Mouse (Mus musculus): Measurements from ENCODE around the gene Tnrc18. TPM values are rescaled to one million over a fixed set of nuclear protein-coding genes. Genes with fewer than 3 reads are reported as not detected.

Gene Tnrc18
- polyA plus RNA-seq, 1 experiment = 29.3 TPM

DNA sequence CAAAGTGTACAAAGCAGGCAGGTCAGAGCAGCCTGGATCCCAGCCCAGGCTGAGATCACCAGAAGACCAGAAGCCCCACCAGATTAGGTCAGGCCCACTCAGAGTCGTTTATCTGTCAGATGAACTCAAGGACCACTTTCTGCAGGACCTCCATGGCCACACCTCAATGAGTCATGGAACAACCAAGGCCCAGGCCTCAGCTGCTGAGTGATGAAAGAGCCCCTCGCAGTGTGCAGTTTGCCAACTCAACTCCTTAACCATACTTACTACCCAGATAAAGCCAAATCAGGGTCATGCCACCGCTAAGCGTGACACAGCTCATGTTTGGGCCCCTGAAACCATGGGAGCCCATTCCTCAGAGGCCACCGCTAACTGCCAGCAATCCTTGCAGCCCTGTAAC, 109.8 kb downstream of the Tnrc18 start:
- H3K4me1 ChIP-seq (ENCODE audit: control insufficient read depth, insufficient read depth, low read length) = peaks cover 21% of the 10 kb centered on the region
- TF ChIP-seq CTCF (IDR thresholded peaks at IDR 0.05; ENCODE audit: borderline replicate concordance, insufficient read depth, low read depth, low read length) (no peak), POLR2A (IDR thresholded peaks at IDR 0.05; ENCODE audit: borderline replicate concordance, insufficient read depth, low read length) (no peak)
- H3K4me3 ChIP-seq (replicated peaks; ENCODE audit: insufficient read depth, low read depth, low read length) = no peak overlapping the region
- no peak overlapping the region for H3K27ac ChIP-seq (ENCODE audit: insufficient read depth, low read length)
- 87% methylated on average over 5 of the region's 5 CpGs for WGBS
- H3K27me3 ChIP-seq (ENCODE audit: control insufficient read depth, insufficient read depth, low read length) = no peaks in the 10 kb centered on the region
- DNase-seq = no peak

DNA sequence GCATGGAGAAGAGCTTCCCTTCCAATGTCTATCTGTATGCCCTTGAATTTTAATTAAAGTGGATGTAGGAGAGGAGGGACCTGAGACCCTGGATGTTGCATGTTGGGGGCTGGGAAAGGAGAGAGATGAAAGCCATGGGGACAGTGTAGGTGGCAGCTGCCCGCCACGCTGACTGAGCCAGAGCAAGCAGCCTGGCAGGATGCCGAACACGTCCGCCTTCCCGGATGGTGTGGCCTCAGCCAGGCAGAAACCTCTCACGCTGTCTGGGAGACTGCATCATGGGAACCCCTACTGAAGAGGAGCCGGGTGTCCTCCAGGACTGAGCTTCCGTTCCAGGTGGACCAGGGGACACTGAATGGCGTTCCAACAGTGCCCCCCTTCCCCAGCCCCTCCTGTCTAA, 113.9 kb downstream of the Tnrc18 start:
- TF ChIP-seq CTCF (IDR thresholded peaks at IDR 0.05; ENCODE audit: borderline replicate concordance, insufficient read depth, low read depth, low read length) (no peak), POLR2A (IDR thresholded peaks at IDR 0.05; ENCODE audit: borderline replicate concordance, insufficient read depth, low read length) (no peak)
- Histone ChIP-seq H3K4me1 (ENCODE audit: control insufficient read depth, insufficient read depth, low read length) (peaks cover 31% of the 10 kb centered on the region), H3K4me3 (replicated peaks; ENCODE audit: insufficient read depth, low read depth, low read length) (peak overlapping the region; percentile 30), H3K27me3 (ENCODE audit: control insufficient read depth, insufficient read depth, low read length) (no peaks in the 10 kb centered on the region), H3K27ac (ENCODE audit: insufficient read depth, low read length) (no peak overlapping the region)
- WGBS = 6% methylated on average over 10 of the region's 10 CpGs
- peak; percentile 88 to 89 for DNase-seq

DNA sequence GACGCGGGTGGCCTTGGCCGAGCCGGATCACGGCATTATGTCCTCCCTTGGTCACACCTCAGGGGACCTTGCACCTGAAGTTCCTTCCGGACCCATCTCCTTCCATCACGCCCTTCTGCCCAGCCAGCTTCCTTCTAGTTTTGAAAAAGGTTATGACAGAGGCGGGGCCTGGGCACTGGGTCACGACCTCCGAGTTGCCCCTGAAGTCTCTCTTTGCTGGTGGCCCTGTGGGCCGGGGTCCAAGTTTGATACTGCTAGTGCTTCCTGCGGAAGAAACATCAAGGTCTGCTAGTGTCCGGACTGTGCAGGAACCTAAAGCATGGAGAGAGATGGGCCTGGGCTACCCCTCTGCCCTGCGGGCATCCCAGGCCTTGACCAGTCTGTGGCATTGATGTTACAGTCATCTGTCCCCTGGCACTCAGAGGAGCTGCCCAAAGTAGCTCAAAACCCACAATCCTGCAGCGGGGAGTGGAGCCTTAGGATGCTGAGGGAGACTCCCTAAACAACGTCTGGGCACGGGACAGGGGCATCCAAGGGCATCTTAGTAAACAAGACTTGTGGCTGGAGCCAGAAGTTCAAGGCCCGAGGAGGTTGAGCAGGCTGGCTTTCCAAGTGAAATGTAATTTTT, 114.8 kb downstream of the Tnrc18 start:
- Histone ChIP-seq H3K4me1 (ENCODE audit: control insufficient read depth, insufficient read depth, low read length) (peaks cover 35% of the 10 kb centered on the region), H3K4me3 (replicated peaks; ENCODE audit: insufficient read depth, low read depth, low read length) (peak overlapping the region; percentile 50), H3K27me3 (ENCODE audit: control insufficient read depth, insufficient read depth, low read length) (no peaks in the 10 kb centered on the region), H3K27ac (ENCODE audit: insufficient read depth, low read length) (no peak overlapping the region)
- DNase-seq = peak; percentile 42 to 50
- 15% methylated on average over 18 of the region's 18 CpGs for WGBS
- TF ChIP-seq POLR2A (IDR thresholded peaks at IDR 0.05; ENCODE audit: borderline replicate concordance, insufficient read depth, low read length) (no peak), CTCF (IDR thresholded peaks at IDR 0.05; ENCODE audit: borderline replicate concordance, insufficient read depth, low read depth, low read length) (no peak)

DNA sequence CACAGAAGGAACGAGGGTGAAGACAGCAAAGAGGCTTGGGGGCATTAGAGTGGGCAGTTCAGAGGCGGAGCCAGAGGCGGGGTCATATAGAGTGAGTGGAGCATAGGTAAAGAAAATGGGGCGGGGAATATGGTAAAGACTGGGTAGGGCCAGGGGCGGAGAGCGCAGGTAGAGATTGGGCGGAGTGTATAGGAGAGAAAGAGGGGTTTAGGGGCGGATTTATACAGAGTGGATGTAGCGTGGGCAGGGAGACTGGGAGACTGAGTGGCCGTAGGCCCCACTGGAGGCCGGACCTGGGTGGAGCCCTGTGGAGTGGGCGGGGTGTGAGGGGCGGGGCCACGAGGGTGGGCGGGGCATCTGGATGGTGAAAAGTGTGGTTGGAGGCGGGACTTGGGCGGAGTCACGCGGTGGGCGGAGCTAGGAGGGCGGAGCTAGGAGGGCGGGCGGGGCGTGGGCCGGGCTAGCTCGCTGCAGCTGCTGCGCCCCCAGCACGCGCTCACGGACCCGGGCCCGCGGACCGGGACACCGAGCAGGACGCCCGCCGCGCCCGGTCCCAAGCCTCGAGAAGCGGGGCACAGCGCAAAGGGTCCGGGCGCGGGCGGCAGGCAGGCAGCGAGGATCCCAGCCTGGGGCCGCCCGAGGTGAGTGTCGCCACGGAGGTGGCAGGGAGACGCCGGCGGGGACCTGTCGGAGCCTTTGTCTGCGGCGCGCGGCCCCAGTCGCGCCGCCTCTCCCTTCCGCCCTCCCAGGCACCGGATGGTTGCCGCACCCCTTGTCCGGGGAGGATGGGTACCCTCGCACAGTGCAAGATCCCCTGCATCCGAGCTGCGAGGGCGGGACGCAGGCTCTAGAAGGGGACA, 115.6 kb downstream of the Tnrc18 start:
- TF ChIP-seq POLR2A (IDR thresholded peaks at IDR 0.05; ENCODE audit: borderline replicate concordance, insufficient read depth, low read length) = no peak
- Histone ChIP-seq H3K4me3 (replicated peaks; ENCODE audit: insufficient read depth, low read depth, low read length) (peak overlapping the region; percentile 50), H3K27me3 (ENCODE audit: control insufficient read depth, insufficient read depth, low read length) (no peaks in the 10 kb centered on the region), H3K4me1 (ENCODE audit: control insufficient read depth, insufficient read depth, low read length) (peaks cover 36% of the 10 kb centered on the region), H3K27ac (ENCODE audit: insufficient read depth, low read length) (no peak overlapping the region)
- WGBS = 3% methylated on average over 64 of the region's 72 CpGs
- DNase-seq = peak; percentile 55 to 78

DNA sequence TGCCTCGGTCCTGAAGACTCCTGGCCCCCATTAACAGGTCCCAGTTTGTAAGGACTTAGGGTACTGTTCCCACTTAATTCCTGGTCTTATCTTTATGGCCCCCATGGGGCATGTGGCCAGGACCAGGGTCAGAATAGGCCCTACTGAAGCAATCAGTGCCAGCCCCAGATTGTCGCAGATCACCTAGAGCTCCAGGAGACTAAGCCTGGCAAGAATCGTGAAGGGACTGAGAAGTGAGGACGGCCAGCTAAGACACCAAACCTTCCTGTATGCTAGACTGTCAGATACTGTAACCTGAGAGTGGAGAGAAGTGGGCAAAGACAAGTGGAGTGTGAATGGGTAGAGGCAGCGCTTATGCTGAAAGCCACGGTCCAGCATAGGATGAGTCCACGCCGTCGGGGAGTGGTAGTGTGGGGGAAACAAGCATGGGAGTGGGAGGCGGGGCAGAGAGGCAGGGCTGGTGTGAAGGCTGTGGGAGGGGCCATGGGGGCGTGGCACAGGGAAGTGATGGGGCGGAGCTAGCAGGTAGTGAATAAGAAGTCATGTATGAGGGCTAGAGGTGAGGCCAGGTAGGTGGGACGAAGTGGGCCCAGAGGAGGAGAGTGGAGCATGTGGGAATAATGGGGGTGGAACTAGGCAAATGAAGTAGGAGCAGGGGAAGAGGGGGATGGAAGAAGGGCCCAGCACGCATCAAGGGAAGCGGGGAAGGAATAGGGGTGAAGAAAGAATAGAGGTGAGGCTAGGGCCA, 116.4 kb downstream of the Tnrc18 start:
- Histone ChIP-seq H3K27me3 (ENCODE audit: control insufficient read depth, insufficient read depth, low read length) (no peaks in the 10 kb centered on the region), H3K4me3 (replicated peaks; ENCODE audit: insufficient read depth, low read depth, low read length) (no peak overlapping the region), H3K27ac (ENCODE audit: insufficient read depth, low read length) (no peak overlapping the region), H3K4me1 (ENCODE audit: control insufficient read depth, insufficient read depth, low read length) (peaks cover 45% of the 10 kb centered on the region)
- TF ChIP-seq CTCF (IDR thresholded peaks at IDR 0.05; ENCODE audit: borderline replicate concordance, insufficient read depth, low read depth, low read length) = no peak
- TF ChIP-seq POLR2A (IDR thresholded peaks at IDR 0.05; ENCODE audit: borderline replicate concordance, insufficient read depth, low read length) = no peak
- DNase-seq = peak; percentile 49 to 57
- WGBS = 38% methylated on average over 15 of the region's 15 CpGs

DNA sequence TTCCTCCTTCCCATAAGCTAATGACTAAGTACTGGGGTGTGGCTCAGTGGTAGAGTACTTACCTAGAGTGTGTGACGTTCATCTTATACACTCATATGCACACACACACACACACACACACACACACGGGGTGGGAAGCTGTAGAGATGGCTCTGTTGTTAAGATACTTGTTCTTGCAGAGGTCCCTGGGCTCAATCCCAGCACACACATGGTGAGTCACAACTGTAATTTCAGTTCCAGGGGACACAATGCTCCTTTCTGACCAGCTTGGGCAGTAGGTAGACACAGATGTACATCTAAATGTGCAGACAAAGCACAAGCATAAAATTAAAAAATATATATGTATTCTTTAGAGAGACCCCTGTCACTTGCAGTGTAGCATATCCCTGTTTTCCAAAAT, 119.7 kb downstream of the Tnrc18 start:
- no peaks in the 10 kb centered on the region for H3K27me3 ChIP-seq (ENCODE audit: control insufficient read depth, insufficient read depth, low read length)
- no peak overlapping the region for H3K4me3 ChIP-seq (replicated peaks; ENCODE audit: insufficient read depth, low read depth, low read length)
- 77% methylated on average over 2 of the region's 2 CpGs for WGBS
- H3K27ac ChIP-seq (ENCODE audit: insufficient read depth, low read length) = no peak overlapping the region
- H3K4me1 ChIP-seq (ENCODE audit: control insufficient read depth, insufficient read depth, low read length) = peaks cover 30% of the 10 kb centered on the region
- TF ChIP-seq POLR2A (IDR thresholded peaks at IDR 0.05; ENCODE audit: borderline replicate concordance, insufficient read depth, low read length) (no peak), CTCF (IDR thresholded peaks at IDR 0.05; ENCODE audit: borderline replicate concordance, insufficient read depth, low read depth, low read length) (no peak)
- no peak for DNase-seq

DNA sequence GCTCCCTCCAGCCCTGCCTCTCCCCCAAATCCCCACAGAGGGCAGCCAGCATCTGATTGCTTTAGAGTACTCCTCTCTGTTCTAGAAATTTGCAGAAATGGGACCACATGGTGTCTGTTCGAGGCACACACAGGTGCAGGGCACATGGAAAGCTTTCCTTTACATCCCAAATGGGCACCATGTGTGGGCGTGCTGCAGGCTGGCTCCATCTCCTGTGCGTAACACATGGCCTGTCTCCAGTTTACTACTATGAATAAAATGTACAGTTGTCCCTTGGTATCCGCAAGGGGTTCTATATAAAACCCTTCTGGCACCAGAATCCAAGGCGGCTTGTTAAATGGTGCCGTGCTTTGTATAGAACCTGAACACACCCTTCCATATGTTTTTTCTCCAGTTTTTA, 120.6 kb downstream of the Tnrc18 start:
- peaks cover 28% of the 10 kb centered on the region for H3K4me1 ChIP-seq (ENCODE audit: control insufficient read depth, insufficient read depth, low read length)
- H3K27ac ChIP-seq (ENCODE audit: insufficient read depth, low read length) = no peak overlapping the region
- peak in 1 of 2 experiments; percentile 41 for DNase-seq
- TF ChIP-seq CTCF (IDR thresholded peaks at IDR 0.05; ENCODE audit: borderline replicate concordance, insufficient read depth, low read depth, low read length) (no peak), POLR2A (IDR thresholded peaks at IDR 0.05; ENCODE audit: borderline replicate concordance, insufficient read depth, low read length) (no peak)
- 41% methylated on average over 6 of the region's 6 CpGs for WGBS
- no peaks in the 10 kb centered on the region for H3K27me3 ChIP-seq (ENCODE audit: control insufficient read depth, insufficient read depth, low read length)
- no peak overlapping the region for H3K4me3 ChIP-seq (replicated peaks; ENCODE audit: insufficient read depth, low read depth, low read length)
